Mouse (Mus musculus): Measurements from ENCODE around the gene Prss23.

Gene Prss23

GRCm38 (mm10) chr7:89499516-89500307 lies 27.3 kb downstream of the Prss23 start:
- DNase-seq, result no peak

- no peak for DNase-seq
Observed at GRCm38 (mm10) chr7:89483769-89484568, 43.0 kb downstream of the Prss23 start.

DNA sequence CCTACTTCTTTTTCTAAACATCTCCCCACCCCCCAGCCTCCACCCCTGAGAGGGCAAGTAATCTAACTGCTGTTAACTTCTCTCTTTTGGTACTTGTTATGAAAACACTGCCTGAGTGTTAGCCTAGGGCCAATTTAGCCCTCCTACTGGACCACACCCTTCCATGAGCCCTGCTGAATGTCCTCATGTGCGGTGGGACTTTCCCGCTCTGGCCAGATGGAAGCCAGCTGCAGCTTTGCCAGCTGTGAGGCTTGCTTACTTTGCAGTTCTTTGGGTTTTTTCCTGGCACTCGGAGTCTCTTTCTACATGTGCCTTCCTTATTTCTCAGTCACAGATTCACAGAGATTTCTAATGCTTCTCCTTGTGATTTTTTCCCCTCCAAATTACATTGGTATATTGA lies 45.3 kb downstream of the Prss23 start:
- no peak for DNase-seq

GRCm38 (mm10) chr7:89478490-89478889 lies 48.5 kb downstream of the Prss23 start:
- DNase-seq, result no peak

DNA sequence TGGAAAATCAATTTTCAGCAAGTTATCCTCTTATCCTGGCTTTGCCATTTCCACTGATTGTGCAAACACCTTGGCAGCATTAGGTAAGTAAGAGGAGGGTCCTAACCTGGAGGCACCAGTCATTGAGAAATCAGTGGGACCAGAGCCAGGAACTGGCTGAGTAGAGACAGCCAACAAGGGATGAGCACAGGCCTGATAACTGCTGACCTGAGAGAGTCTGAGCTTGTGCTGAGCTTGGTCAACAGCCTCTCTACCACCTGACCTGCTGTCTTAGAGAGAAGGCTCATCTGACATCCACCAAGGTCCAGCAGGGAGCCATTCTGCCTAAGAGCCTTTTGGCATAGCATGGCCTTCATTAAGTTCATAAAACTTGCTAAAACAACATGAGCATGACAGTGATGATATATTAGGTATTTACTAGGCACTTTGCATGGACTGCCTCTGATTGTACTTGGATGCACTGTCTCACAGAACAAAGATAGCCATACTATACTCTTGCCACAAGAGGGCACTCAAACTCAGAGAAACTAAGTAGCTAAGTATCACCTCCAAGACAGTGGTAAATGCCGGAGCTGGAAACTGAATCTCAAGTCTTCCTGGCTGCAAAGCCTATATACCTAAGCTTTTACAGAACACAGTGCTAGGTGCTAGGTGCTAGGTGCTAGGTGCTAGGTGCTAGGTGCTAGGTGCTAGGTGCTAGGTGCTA lies 49.5 kb downstream of the Prss23 start:
- no peak for DNase-seq

DNA sequence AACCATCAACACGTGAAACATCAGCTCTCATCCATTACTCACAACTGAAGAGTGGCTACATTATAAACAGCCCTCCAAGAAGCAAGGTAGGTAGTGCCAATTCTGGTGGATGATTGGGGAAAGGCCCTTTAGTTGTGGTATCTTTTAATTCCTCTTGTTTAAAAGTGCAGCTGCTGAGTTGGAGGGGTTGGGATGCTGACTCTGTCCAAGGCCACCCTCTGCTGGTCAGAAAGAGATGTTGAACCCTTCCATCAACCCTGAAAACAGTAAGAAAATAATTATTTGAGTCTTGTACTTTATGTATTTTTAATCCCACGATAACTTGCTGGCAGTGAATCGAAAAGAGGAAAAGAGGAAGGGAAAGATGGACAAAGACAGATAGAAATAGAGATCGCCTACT lies 53.5 kb downstream of the Prss23 start:
- no peak for DNase-seq

GRCm38 (mm10) chr7:89463775-89464592 lies 63.0 kb downstream of the Prss23 start:
- no peak for DNase-seq

DNA sequence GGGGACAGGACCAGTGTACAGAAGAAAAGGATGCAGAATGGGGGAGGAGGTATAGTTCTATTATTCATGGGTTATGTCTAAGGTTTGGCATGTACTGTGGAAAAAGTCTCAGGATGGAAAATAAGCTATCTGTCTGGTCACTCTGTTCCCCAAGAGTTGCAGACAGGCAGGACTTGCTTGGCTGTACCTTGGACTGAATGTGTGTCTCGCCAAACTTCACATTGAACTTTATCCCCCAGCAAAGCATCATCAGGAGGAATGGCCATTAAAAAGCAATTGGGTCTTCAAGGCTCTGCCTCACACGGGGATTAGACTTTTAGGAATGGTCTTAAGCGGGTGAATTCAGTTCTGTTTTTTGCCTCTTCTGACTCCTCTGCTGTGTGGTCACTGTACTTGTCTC lies 63.7 kb downstream of the Prss23 start:
- DNase-seq, result no peak

DNA sequence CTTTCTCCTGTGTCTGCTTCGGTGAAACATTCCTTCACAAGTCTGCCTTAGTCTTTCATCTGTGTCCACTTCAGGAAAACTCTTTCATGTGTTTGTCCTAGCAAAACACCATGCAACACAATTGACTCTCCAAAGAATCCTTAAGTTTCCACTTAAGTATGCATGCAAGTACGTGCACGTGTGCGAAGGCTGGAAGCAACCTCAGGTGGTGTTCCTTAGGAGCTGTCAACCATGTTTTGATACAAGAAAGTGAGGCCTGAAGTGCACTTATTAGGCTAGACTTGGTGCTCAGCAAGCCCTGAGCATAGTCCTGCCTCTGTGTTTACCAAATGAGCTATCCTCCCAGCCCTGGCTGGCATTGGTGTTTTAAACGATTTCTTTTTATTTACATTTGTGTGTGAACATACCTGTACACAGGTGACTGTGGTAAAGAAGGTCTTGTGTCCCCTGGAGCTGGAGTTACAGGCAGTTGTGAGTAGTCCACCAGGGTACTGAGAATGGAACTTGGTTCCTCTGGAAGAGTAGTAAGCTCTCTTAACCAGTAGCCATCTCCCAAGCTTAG lies 64.3 kb downstream of the Prss23 start:
- no peak for DNase-seq

GRCm38 (mm10) chr7:89461351-89461750 lies 65.6 kb downstream of the Prss23 start:
- DNase-seq, result no peak

DNA sequence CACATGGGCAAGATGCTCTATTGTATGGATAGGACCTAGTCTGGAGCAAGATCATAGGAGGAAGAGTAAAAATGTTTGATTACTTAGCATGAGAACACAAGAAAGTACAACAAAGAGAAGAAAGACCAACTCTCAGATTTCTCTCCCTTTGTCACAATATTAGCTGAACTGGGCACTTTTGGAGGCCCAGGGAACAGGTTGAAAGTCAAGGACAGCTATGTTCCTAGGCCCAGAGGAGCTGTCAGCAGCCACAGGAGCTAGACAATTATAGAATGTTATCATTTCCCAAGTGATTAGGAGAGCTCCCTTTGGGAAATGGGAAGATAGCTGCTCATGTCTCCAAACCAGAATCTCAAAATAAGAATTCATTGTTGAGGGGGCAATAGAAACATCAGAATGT lies 66.1 kb downstream of the Prss23 start:
- DNase-seq, result no peak

GRCm38 (mm10) chr7:89459691-89460090 lies 67.3 kb downstream of the Prss23 start:
- DNase-seq, result no peak
